Mouse (Mus musculus) small intestine, adult 2 months (tissue): ENCODE measurements around the gene Flnb.

ENCODE experiments used
- CTCF ChIP-seq: fragments of 200-500 bp; IDR thresholded peaks from 2 replicates; pipeline ENCODE4 v1.5.1; 2012; ENCODE audit warnings: low read depth, mild to moderate bottlenecking, control low read depth, inconsistent platforms, low read length, moderate library complexity, mixed read lengths; ENCODE audit not compliant: insufficient replicate concordance, insufficient read length; ENCODE audit errors: extremely low read depth
- POLR2A ChIP-seq: fragments of 200-500 bp; IDR thresholded peaks from 2 replicates; pipeline ENCODE4 v1.6.1; 2012; ENCODE audit warnings: low read depth, mild to moderate bottlenecking, control low read depth, inconsistent platforms, low read length, moderate library complexity

DNA sequence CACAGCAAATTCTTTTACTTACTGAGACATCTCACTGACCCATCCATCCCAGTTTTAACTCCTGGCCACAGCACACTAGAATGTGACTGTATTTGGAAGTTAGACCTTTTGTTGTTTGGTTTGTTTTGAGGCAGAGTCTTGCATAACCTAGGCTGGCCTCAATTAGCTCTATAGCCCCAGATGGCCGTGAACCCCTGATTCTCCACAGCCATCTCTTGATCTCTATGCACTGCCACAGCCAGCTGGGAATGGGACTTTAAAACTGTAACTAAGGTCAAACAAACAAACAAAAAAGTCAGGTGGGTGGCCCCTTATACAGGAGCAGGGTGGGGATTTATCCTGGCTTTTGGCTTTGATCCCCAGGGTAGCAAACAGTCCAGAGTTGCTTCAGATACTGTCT, 156.9 kb downstream of the Flnb start:
- no peak for TF ChIP-seq CTCF
- TF ChIP-seq POLR2A, result no peak
